Mouse (Mus musculus): ENCODE measurements around the gene Rab17.

Rab17 gene

DNA sequence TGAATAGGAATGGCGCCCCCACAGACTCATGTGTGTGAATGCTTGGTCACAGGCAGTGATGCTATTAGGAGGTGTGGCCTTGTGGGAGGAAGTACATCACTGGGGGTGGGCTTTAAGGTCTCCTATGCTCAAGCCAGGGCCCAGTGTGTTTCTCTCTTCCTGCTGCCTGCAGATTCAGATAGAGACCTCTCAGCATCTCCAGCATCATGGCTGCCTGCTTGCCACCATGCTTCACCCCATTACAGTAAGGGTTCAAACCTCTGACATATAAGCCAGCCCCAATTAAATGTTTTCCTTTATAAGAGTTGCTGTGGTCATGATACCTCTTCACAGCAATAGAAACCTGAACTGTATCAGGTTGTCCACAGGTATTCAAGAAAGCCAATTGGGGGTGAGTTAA lies 26.5 kb upstream of the Rab17 start:
- DNase-seq (ENCODE audit: low read depth, low spot score) = no peak

DNA sequence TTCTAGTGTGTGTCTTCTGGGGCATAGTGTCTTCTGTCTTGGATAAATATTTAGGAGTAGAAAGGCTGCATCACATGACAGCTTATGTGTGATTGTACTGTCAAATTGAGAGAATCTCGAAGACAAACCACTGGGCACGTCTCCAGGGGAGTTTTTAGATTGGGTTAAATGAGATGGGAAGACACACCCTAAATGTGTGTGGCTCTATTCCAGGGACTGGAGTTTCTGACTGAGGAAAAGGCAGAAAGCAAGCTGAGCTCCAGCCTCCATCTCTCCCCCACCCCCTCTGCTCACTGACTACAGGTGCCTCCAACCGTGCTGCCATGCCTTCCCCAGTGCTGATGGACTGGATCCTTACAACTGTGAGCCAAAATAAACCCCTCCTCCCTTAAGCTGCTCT lies 11.9 kb upstream of the Rab17 start:
- no peak for DNase-seq (ENCODE audit: low read depth, low spot score)

DNA sequence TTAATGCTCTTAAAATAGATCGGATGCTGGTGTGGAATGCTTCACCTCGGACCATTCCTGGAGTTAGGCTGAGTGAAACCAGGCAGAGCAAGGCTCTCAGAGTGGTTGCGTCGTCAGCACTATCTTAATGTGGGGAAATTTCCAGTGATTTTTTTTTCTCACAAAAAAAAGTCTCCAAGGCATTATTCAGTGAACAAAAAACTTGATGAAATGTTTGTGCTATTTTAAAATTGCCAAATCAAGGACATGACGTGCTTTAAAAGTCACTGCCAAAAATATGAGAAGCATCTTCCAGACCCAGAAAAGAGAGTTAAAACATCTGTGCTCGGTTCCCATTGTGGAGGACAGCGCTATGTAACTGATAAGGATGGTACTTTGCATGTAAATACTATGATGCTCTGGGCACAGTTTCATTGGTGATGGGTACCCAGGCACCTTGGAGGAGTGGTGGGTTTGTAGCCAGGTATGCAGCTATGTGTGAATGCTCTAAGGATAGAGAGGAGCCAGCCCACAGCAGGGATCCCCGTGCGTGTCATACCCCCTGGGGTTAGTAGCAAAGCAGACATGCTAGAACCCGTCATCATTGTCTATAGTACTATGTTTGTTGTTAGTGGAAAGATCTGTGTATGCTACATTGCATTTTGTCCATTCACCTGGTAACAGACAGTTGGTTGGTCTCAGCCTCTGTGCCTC lies 11.3 kb upstream of the Rab17 start:
- peak; percentile 73 for DNase-seq (ENCODE audit: low read depth, low spot score)

GRCm38 (mm10) chr1:90975960-90976359 lies 6.5 kb upstream of the Rab17 start:
- no peak for DNase-seq (ENCODE audit: low read depth, low spot score)

GRCm38 (mm10) chr1:90974906-90975649 lies 5.6 kb upstream of the Rab17 start:
- DNase-seq (ENCODE audit: low read depth, low spot score) = peak; percentile 30

DNA sequence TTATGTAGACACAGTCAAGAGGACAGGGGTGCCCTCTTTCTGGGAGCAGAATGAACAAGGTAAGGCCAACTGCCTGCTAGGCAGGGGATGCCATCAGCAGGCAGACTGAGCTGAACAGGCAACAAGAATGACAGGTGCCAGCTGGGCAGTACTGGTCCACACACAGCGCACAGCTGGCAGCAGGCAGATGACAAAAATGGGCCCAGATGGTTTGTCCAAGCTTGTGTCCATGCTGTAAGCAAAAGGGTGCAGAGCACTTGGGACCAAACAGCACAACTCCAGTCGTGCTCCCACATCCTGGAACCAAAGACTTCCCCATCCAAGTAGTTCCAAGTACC lies 4.1 kb upstream of the Rab17 start:
- no peak for DNase-seq (ENCODE audit: low read depth, low spot score)

GRCm38 (mm10) chr1:90972911-90973573 lies 3.6 kb upstream of the Rab17 start:
- peak; percentile 84 for DNase-seq (ENCODE audit: low read depth, low spot score)

DNA sequence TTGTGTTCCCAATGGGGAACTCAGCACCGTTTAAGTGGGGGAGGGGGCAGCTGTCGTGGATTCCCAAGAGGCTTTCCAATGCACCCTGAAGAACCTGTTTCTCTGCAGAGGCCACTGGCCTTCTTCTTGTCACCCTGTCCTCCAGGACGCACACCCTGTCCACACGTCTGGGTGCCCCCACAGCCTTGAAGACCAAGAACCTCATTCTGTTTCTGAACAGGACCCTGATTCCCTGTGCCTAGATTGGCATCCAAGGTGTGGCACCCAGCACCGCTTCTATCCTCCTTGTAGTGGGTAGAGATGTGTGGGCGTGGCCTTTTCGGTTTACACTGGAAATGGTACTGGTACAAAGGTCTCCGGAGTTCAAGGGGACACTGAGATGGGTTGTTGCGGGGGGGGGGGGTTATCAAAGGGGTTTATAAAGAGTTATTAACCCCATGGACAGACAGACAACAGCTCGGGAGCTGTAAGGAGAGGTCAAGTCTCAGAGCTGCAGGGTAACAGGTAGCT lies 475 bp upstream of the Rab17 start:
- DNase-seq (ENCODE audit: low read depth, low spot score) = no peak

GRCm38 (mm10) chr1:90968649-90969048 lies 812 bp downstream of the Rab17 start:
- no peak for DNase-seq (ENCODE audit: low read depth, low spot score)

GRCm38 (mm10) chr1:90967583-90967982 lies 1.9 kb downstream of the Rab17 start:
- DNase-seq (ENCODE audit: low read depth, low spot score) = no peak

DNA sequence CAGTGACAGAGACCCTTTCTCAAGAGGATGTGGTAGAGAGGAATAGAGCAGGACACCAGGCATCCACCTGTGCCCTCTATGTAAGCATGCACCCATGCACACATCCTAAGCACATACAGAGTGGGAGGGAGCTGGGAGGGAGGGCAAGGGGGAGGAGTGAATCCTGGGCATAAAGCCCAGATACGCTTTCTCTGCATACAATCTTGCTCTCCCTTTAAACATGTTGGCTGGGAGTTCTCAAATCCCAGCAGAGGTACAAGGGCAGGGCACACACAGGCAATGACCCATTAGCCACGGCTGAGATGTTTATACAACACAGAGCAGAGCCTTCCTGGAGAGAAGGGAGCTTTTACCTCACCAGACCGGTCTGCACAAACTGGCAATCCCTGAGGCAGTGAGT lies 6.5 kb downstream of the Rab17 start:
- no peak for DNase-seq (ENCODE audit: low read depth, low spot score)

- no peak for DNase-seq (ENCODE audit: low read depth, low spot score)
Measured at GRCm38 (mm10) chr1:90962526-90962925, 6.9 kb downstream of the Rab17 start.

DNA sequence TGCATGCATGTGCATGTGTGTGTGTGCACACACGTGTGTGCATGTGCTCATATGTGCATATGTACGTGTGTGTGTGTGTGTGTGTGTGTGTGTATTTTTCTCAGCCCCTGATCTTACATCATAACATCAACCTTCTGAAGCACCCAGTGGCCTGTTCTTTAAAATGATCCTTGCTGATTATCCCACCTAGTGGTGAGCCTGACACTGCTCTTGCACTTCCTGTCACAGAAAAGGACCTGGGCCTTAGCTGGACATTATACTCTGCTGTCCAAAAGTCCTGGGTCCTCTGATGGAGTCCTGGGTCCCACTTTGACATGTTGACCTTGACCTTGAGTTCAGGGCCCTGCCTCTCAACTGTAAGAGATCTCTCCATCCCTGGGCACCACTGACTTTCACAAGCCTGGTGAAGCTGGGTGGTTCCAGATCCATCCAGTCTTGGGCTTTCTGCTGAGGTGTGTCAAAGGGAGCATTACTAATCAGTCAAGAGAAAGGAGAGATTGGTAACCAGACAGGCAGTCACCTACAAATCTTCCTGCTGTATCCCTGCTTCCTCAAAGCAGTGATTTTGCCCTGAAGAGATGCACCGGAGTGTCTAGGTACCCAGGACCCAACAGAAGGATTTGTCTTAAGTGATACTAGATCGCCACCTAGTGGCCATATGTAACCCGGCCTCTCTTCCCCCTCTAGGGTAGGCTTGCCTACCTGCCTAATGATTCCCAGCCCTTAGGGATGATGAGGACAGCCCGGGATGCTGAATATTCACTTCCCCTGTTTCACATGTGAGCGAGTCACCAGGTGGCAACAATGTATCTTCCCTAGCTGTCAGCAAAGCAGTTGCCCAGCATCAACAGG lies 13.0 kb downstream of the Rab17 start:
- DNase-seq (ENCODE audit: low read depth, low spot score) = peak; percentile 72

DNA sequence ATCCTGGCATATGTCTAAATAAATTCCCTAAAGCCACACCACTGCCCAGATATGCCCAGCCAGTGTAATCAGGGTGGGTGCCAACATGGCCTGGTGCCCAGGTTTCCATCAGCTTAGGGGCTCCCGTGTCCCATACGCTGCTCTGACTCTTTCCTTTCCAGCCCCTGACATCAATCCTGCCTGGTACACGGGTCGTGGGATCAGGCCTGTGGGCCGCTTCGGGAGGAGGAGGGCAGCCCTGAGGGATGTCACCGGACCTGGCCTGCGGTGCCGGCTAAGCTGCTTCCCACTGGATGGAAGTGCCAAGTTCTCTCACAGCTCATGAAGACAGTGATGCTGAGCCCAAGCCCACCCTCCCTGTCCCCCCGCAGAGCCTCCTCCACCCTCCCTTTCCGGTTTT lies 15.8 kb downstream of the Rab17 start:
- DNase-seq (ENCODE audit: low read depth, low spot score) = no peak

DNA sequence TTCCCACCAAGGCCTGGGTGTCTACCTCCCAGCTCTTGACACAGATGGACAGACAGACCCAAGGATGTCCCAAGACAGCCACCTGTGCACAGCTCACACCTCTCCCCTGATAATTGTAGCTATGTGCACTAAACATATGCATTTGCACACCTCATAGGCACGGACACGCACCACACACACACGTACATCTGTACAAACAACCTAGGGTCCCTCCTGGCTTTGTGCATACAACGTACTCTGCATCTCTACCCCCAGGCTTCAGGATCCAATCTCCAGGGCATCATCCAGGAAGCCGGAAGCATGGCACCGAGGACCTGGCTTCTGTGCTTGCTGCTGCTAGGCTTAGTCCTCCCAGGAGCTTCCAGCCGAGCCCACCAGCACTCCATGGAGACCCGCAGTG lies 16.7 kb downstream of the Rab17 start, which contains the start of gene Prlh:
Gene Prlh (plus strand): TSS at position 301 of the 400 bp plus-strand sequence.
- DNase-seq (ENCODE audit: low read depth, low spot score) = no peak

- no peak for DNase-seq (ENCODE audit: low read depth, low spot score)
Measured at GRCm38 (mm10) chr1:90951670-90952069, 17.8 kb downstream of the Rab17 start.

DNA sequence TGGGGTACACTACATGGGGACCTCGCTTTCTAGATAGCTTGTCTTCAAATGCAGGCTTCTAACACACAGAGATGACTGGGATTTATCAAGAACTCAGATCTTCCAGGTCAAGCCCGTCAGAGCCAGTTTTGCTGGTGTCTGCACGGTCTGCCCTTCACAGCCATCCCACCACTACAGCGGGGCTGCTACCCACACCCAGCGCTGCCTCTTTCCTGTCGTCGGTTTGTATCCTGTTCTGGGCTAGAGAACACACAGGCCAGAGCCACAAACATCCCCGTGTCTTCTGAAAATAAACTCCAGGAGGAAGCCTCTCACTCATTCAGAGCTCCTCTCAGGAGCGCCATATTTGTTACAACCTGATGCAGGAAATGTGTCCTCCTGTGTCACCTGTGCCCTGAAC lies 20.2 kb downstream of the Rab17 start:
- DNase-seq (ENCODE audit: low read depth, low spot score) = no peak

DNA sequence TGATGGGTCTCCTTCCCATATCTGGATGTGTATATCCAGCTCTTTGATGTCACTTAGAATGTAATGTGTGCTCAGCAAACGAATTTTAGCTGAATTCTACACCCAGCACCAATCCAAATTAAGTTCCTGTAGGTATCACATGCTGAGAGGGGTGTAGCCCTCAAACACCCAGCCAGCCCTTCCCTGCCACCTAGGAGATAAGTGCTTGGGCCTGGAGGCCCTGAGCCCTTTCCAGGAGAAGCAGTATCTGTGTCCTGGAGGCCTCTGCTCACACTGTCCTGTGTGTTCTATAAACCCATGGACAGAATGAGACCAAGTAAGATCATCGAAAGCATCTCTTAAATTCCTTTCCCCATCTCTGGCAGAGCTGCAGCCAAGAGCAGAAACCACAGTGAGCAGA lies 22.2 kb downstream of the Rab17 start:
- DNase-seq (ENCODE audit: low read depth, low spot score) = no peak

DNA sequence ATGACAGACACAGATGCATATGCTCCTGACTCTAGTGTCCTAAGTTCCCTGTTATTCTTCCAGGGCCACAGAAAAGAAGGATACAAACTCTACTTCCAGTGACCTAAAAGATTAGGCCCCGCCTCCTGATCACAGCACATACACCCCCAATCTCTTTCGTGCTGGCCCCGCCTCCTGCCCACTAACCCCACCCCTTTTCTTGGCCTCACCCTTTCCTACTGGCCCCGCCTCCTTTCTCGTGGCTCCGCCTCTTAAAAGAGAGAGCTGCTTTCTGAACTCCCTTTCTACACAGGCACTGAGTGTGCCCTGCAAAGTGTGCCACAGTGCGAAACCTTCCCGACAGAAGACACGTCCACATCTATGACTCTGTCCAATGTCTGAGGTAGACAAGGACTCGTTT lies 24.3 kb downstream of the Rab17 start:
- no peak for DNase-seq (ENCODE audit: low read depth, low spot score)

GRCm38 (mm10) chr1:90939980-90940379 lies 29.5 kb downstream of the Rab17 start:
- no peak for DNase-seq (ENCODE audit: low read depth, low spot score)

GRCm38 (mm10) chr1:90936990-90937389 lies 32.5 kb downstream of the Rab17 start:
- no peak for DNase-seq (ENCODE audit: low read depth, low spot score)

- DNase-seq (ENCODE audit: low read depth, low spot score) = no peak
Measured at GRCm38 (mm10) chr1:90933001-90933400, 36.5 kb downstream of the Rab17 start.
